Mouse (Mus musculus): ENCODE data around the gene Psma3. TPM values are rescaled to one million over a fixed set of nuclear protein-coding genes. Genes with fewer than 3 reads are reported as not detected.

The Psma3 gene
- 575 and 587 TPM in 2 replicates for polyA plus RNA-seq (2015; fragmentation: Nextera tagmentation; extraction: Ambion mirVana)

- Histone ChIP-seq H3K27ac (ENCODE audit: low read length) (peak within 1 kb of the TSS; percentile 94), H3K9me3 (ENCODE audit: control insufficient read depth, low read length) (no peaks in the 10 kb centered on the region), H3K9ac (replicated peaks; ENCODE audit: low read depth, low read length) (peak within 1 kb of the TSS; percentile 99), H3K27me3 (replicated peaks; ENCODE audit: control insufficient read depth, insufficient read depth, low read length) (no peaks in the 10 kb centered on the region), H3K4me2 (ENCODE audit: low read length) (peak within 1 kb of the TSS; percentile 78), H3K4me3 (replicated peaks; ENCODE audit: low read length) (peak within 1 kb of the TSS; percentile 100), H3K4me1 (replicated peaks; ENCODE audit: control insufficient read depth, insufficient read depth, low read length) (peaks cover 12% of the 10 kb centered on the region), H3K36me3 (ENCODE audit: control insufficient read depth, insufficient read depth) (0 out of 2 replicates have a peak, but pooled peaks cover under 1% of the 10 kb centered on the region)
- ATAC-seq: peak; percentile 100
- WGBS: under 1% methylated on average over 71 of the region's 71 CpGs
Measured at GRCm38 (mm10) chr12:70974441-70975266, at the start of gene Psma3. Gene Psma3 (plus strand): TSS chr12:70974621.

GRCm38 (mm10) chr12:70929781-70930180 is 44.6 kb upstream of the Psma3 start:
- H3K36me3 ChIP-seq (ENCODE audit: control insufficient read depth, insufficient read depth): no peaks in the 10 kb centered on the region
- no peak overlapping the region for H3K9ac ChIP-seq (replicated peaks; ENCODE audit: low read depth, low read length)
- no peaks in the 10 kb centered on the region for H3K4me1 ChIP-seq (replicated peaks; ENCODE audit: control insufficient read depth, insufficient read depth, low read length)
- no peaks in the 10 kb centered on the region for H3K27me3 ChIP-seq (replicated peaks; ENCODE audit: control insufficient read depth, insufficient read depth, low read length)
- no peaks in the 10 kb centered on the region for H3K9me3 ChIP-seq (ENCODE audit: control insufficient read depth, low read length)
- no peak for ATAC-seq
- H3K4me3 ChIP-seq (replicated peaks; ENCODE audit: low read length): no peak overlapping the region
- no peak overlapping the region for H3K4me2 ChIP-seq (ENCODE audit: low read length)
- H3K27ac ChIP-seq (ENCODE audit: low read length): no peak overlapping the region
- WGBS: 86% methylated on average over 4 of the region's 4 CpGs

DNA sequence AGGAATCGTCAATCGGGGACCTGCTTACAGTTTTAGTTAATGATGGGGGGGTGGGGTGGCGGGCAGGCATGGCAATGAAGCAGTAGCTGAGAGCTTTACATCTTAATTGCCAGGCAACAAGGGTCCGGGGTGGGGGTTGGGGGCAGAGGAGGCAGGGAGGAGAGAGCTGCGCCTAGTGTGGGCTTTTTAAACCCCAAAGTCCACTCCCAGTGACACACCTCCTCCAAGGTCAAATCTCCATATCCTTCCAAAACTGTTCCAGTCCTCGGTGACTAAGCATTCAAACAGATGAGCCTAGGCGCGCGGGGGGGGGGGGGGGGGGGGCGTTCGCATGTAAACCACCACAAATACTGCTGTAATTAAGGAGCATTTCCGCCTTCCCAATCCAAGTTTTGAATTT is 37.3 kb upstream of the Psma3 start:
- H3K27me3 ChIP-seq (replicated peaks; ENCODE audit: control insufficient read depth, insufficient read depth, low read length): no peaks in the 10 kb centered on the region
- H3K9me3 ChIP-seq (ENCODE audit: control insufficient read depth, low read length): no peaks in the 10 kb centered on the region
- H3K9ac ChIP-seq (replicated peaks; ENCODE audit: low read depth, low read length): peak overlapping the region; percentile 49
- H3K36me3 ChIP-seq (ENCODE audit: control insufficient read depth, insufficient read depth): no peaks in the 10 kb centered on the region
- ATAC-seq: no peak; the same call in 1 of the 2 replicates
- H3K4me1 ChIP-seq (replicated peaks; ENCODE audit: control insufficient read depth, insufficient read depth, low read length): peaks cover 9% of the 10 kb centered on the region
- H3K27ac ChIP-seq (ENCODE audit: low read length): peak overlapping the region; percentile 86
- H3K4me3 ChIP-seq (replicated peaks; ENCODE audit: low read length): peak overlapping the region; percentile 60
- peak overlapping the region; percentile 59 for H3K4me2 ChIP-seq (ENCODE audit: low read length)
- WGBS: 7% methylated on average over 10 of the region's 12 CpGs

- ATAC-seq: peak; percentile 99
- Histone ChIP-seq H3K4me3 (replicated peaks; ENCODE audit: low read length) (peak within 1 kb of the TSS; percentile 60), H3K27ac (ENCODE audit: low read length) (peak within 1 kb of the TSS; percentile 86), H3K9me3 (ENCODE audit: control insufficient read depth, low read length) (no peaks in the 10 kb centered on the region), H3K27me3 (replicated peaks; ENCODE audit: control insufficient read depth, insufficient read depth, low read length) (no peaks in the 10 kb centered on the region), H3K9ac (replicated peaks; ENCODE audit: low read depth, low read length) (peak within 1 kb of the TSS; percentile 62), H3K36me3 (ENCODE audit: control insufficient read depth, insufficient read depth) (peaks cover 4% of the 10 kb centered on the region), H3K4me1 (replicated peaks; ENCODE audit: control insufficient read depth, insufficient read depth, low read length) (peaks cover 9% of the 10 kb centered on the region), H3K4me2 (ENCODE audit: low read length) (peak within 1 kb of the TSS; percentile 72)
- under 1% methylated on average over 59 of the region's 59 CpGs for WGBS
Measured at GRCm38 (mm10) chr12:70937571-70938384, 36.6 kb upstream of the Psma3 start, which contains the start of gene Actr10. Gene Actr10 (plus strand): TSS chr12:70937857.

- Histone ChIP-seq H3K27ac (ENCODE audit: low read length) (no peak overlapping the region), H3K4me2 (ENCODE audit: low read length) (no peak overlapping the region), H3K9ac (replicated peaks; ENCODE audit: low read depth, low read length) (no peak overlapping the region), H3K36me3 (ENCODE audit: control insufficient read depth, insufficient read depth) (peaks cover 9% of the 10 kb centered on the region), H3K27me3 (replicated peaks; ENCODE audit: control insufficient read depth, insufficient read depth, low read length) (no peaks in the 10 kb centered on the region), H3K4me1 (replicated peaks; ENCODE audit: control insufficient read depth, insufficient read depth, low read length) (peaks cover 9% of the 10 kb centered on the region), H3K9me3 (ENCODE audit: control insufficient read depth, low read length) (no peaks in the 10 kb centered on the region), H3K4me3 (replicated peaks; ENCODE audit: low read length) (no peak overlapping the region)
- WGBS: 99% methylated on average over 7 of the region's 7 CpGs
- ATAC-seq: no peak
Measured at GRCm38 (mm10) chr12:70940806-70941205, 33.6 kb upstream of the Psma3 start.

GRCm38 (mm10) chr12:70944181-70944580 is 30.2 kb upstream of the Psma3 start:
- H3K9ac ChIP-seq (replicated peaks; ENCODE audit: low read depth, low read length): no peak overlapping the region
- H3K4me3 ChIP-seq (replicated peaks; ENCODE audit: low read length): no peak overlapping the region
- no peak overlapping the region for H3K27ac ChIP-seq (ENCODE audit: low read length)
- H3K36me3 ChIP-seq (ENCODE audit: control insufficient read depth, insufficient read depth): peaks cover 15% of the 10 kb centered on the region
- H3K4me2 ChIP-seq (ENCODE audit: low read length): no peak overlapping the region
- no peak for ATAC-seq
- no peaks in the 10 kb centered on the region for H3K27me3 ChIP-seq (replicated peaks; ENCODE audit: control insufficient read depth, insufficient read depth, low read length)
- H3K4me1 ChIP-seq (replicated peaks; ENCODE audit: control insufficient read depth, insufficient read depth, low read length): peaks cover 5% of the 10 kb centered on the region
- no peaks in the 10 kb centered on the region for H3K9me3 ChIP-seq (ENCODE audit: control insufficient read depth, low read length)
- 95% methylated on average over 5 of the region's 5 CpGs for WGBS

DNA sequence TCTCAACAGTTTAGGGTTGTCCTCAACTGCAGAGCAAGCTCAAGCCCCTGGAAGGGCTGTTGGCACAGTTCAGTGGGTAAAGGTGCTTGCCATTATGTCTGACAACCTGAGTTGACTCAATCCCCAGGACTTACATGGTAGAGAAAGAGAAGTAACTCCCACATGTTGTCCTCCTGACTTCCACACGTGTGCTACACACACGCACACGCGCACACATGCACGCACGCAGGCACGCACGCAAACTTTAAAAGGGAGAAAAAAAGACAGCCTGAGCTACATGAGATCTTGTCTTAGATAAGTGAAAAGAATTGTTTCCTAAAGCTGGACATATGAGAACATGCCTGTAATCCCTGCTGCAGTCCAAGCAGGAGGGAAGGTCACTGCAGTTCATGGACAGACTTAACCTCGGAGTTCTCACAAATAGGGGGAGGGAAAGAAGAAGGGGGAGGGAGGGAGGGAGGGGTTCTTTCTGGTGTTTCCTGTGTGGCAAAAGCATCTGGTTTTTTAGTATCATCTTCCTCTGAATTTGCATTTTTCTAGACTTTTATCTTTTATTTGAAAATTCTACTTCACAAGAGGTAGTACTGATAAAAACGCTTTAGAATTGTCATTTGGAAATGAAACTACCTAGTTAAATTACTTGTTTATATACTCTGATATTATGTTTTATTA is 27.7 kb upstream of the Psma3 start:
- Histone ChIP-seq H3K9ac (replicated peaks; ENCODE audit: low read depth, low read length) (no peak overlapping the region), H3K4me1 (replicated peaks; ENCODE audit: control insufficient read depth, insufficient read depth, low read length) (no peaks in the 10 kb centered on the region), H3K27me3 (replicated peaks; ENCODE audit: control insufficient read depth, insufficient read depth, low read length) (no peaks in the 10 kb centered on the region), H3K4me2 (ENCODE audit: low read length) (no peak overlapping the region), H3K9me3 (ENCODE audit: control insufficient read depth, low read length) (no peaks in the 10 kb centered on the region), H3K36me3 (ENCODE audit: control insufficient read depth, insufficient read depth) (peaks cover 22% of the 10 kb centered on the region), H3K4me3 (replicated peaks; ENCODE audit: low read length) (no peak overlapping the region), H3K27ac (ENCODE audit: low read length) (no peak overlapping the region)
- ATAC-seq: no peak
- 95% methylated on average over 10 of the region's 10 CpGs for WGBS

DNA sequence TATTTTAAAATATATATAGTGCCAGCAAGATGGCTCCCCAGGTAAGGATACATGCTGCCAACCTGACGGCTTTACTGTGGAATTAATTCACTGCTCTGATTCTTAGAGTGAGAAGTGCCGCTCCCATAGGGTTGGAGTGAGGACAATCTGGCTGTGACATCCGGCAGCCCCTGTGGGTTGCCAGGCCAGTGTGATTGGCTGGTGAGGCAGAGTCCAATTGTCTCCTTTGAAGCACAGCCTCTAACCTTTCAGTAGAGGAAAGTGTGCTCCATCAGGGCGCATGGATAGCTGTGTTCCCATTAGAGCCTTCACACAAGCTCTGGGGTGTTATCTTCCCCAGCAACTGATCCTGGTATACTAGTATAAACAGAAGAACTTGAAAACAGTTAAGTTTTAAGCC is 15.8 kb upstream of the Psma3 start:
- WGBS: 94% methylated on average over 4 of the region's 4 CpGs
- Histone ChIP-seq H3K4me1 (replicated peaks; ENCODE audit: control insufficient read depth, insufficient read depth, low read length) (no peaks in the 10 kb centered on the region), H3K9me3 (ENCODE audit: control insufficient read depth, low read length) (no peaks in the 10 kb centered on the region), H3K36me3 (ENCODE audit: control insufficient read depth, insufficient read depth) (peaks cover 50% of the 10 kb centered on the region), H3K9ac (replicated peaks; ENCODE audit: low read depth, low read length) (no peak overlapping the region), H3K4me2 (ENCODE audit: low read length) (no peak overlapping the region), H3K27me3 (replicated peaks; ENCODE audit: control insufficient read depth, insufficient read depth, low read length) (no peaks in the 10 kb centered on the region), H3K4me3 (replicated peaks; ENCODE audit: low read length) (no peak overlapping the region), H3K27ac (ENCODE audit: low read length) (no peak overlapping the region)
- ATAC-seq: no peak

DNA sequence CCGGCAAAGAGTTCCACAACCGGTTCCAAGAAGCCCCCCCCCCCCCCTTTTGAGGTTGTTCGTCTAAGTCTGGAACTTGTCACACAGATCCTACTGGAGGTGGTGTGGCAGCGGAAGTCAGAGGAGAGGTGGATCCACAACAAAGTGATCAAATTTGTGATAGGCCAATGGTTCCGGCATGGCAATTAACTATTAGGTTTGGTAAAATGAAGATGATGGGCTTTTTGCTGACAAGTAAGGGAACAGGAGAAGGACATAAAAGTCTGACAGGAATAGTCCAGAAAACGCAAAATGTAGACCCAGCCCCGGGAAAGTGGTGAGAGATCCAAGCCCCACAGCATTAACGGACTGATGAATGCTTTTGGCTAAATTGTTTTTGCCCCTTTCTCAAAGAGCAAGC is 6.8 kb upstream of the Psma3 start:
- Histone ChIP-seq H3K27me3 (replicated peaks; ENCODE audit: control insufficient read depth, insufficient read depth, low read length) (no peaks in the 10 kb centered on the region), H3K4me3 (replicated peaks; ENCODE audit: low read length) (peak overlapping the region; percentile 50), H3K27ac (ENCODE audit: low read length) (peak overlapping the region; percentile 86), H3K9ac (replicated peaks; ENCODE audit: low read depth, low read length) (peak overlapping the region; percentile 69), H3K36me3 (ENCODE audit: control insufficient read depth, insufficient read depth) (peaks cover 7% of the 10 kb centered on the region), H3K4me1 (replicated peaks; ENCODE audit: control insufficient read depth, insufficient read depth, low read length) (no peaks in the 10 kb centered on the region; the same call in 1 of the 2 replicates), H3K9me3 (ENCODE audit: control insufficient read depth, low read length) (no peaks in the 10 kb centered on the region), H3K4me2 (ENCODE audit: low read length) (peak overlapping the region; percentile 60)
- ATAC-seq: no peak
- WGBS: 38% methylated on average over 8 of the region's 8 CpGs

All from forebrain, embryonic 16.5 days (tissue).